Mouse (Mus musculus): ENCODE data around the gene Il1r1.

The Il1r1 gene

DNA sequence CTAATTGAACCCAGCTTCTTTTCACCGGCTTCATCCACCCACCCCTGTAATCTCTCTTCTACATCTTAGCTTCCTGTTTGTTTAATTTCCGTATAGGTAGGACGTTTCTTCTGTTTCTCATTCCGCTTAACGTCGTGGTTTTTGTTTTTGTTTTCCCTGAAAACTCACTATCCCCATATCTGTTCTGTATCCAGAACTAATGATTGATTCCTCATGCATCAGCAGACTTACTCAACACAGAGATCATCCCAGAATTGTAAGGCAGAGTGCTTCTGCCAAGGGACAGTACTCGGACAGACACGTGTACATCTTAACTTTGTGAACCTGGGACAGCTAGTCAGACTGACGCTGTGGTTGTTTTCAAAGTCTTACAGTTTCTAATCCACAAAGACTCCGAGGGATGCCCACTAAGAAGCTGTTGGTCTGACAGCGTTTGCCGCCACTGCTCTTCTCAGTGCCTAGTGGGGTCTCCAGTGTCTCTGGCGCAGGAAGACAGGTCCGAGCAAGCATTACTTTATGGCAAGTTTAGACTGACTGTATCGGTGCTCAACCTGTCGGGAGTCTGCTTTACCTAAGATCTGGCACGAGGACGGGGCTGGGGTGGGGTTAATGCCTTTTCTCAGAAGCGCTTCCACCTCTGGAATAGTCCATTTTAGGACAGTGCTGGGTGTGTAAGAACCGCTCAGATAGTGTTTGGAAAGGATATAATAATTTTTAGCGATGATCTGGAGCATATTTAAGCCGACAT lies 100.2 kb downstream of the Il1r1 start:
- no peak for DNase-seq

DNA sequence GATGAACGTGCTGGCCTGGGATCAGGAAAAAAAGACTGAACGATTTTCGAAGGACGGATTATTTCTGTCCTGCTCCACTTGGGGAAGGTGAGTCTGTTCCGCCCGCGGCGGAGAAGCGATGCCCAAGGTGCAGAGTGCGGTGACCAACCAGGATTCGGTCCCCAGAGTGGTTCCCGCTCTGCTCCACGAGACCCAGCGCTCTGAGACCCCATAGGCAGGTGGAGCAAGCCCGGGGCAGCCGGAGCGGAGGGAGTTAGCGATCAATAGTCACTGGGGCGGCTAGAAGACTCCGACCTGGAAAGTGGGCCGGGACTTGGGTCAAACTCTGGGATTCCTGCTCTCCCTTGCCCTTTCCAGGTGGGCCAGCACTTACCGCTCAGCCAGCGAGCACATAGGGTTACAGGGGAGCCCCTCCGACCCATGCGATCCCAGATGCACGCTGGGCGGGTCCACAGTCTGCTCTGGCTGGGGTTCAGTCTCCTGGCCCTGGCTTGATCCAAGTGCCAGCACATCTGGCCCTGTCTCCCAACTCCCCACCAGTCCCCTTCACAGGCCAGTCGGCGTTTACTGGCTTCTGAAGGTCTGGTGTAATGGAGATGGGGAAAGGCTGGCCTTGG lies 100.9 kb downstream of the Il1r1 start:
- DNase-seq: no peak

DNA sequence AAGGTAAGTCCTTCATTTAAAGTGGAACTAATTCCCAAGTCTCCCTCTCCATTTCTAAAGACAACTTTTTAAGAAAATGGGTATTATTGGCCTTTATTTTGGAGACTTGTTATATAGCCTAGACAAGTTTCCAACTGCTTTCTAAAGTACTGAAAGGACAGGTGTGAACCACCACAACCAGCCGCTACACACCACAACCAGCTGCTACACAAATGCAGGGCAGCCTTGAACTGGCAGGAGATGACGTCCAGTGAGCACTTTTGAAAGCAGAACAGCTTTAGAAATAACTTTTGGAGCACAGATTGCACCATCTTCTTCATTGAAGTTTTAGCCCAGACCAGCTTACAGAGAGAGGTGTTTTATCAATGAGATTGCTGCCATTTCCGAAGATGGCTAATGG lies 102.7 kb downstream of the Il1r1 start:
- no peak for DNase-seq

DNA sequence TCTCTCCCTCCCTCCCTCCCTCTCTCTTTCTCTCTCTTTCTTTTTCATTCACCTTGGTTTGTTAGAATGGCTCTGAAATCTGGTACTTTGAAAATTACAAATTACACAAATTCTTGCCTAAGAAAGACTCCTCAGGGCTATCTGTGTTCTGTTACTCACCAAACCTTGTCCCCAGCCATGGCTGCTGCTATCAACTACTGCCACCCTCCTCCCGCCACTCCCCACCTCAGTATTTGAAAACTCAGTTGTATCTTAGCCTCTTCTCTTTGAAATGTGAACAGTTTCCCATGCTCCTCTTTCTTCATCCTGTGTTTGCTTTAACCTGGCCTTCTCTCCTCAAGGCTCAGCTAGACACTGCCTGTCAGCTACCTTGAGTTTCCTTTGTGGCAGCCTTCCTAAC lies 104.6 kb downstream of the Il1r1 start:
- no peak for DNase-seq

DNA sequence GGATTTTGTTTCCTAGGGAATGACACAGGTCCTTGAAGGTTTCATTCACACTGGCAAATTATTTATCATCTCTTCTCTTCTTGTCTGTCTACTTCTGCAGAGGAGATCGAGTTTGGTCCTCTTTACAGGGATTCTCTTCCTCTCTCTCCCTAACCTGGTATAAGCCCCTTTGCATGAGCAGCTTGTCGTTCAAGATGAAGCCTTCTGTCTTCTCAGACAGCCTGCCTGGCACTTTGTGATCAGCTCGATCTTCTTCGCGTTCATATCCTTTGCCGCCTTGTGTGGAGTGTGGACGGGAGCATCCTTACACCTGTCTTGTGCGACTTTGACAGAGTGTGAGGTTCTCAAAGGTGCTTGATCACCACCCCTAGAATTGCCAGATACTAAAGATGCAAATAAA lies 105.3 kb downstream of the Il1r1 start:
- DNase-seq: no peak

DNA sequence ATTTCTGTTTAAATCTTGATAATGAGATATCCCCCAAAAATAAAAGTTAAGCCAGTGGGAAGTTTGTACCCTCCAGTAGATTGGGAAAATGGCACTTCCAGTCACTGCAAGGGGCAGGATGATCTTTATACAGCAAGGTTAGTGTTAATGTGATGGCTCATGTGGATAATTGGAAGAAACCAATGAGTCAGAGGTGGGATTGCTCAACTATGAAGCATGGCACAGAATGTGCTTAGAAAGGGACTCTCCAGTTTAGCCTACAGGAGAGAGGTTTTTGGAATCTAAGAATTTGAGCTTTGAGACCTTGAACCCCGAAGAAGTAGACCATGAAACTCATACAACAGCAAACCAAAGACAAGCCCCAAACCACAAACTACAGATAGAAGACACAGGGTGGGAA lies 114.5 kb downstream of the Il1r1 start:
- DNase-seq: no peak

DNA sequence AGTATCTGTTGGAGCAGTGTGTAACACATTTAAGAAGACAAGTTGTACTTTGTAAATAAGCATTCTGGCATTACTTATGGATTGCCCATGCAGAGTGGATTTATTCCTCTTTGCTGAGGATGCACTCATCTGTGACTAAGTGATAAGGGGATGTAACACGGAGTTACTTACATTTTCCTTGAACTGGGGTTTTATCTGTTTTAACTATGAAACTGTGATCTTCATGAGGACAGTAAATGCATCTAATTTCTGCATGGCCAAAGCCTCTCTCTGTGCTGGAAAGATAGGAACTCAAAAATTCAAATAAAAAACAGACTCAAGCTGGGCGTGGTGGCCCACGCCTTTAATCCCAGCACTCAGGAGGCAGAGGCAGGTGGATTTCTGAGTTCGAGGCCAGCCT lies 115.2 kb downstream of the Il1r1 start:
- no peak for DNase-seq

DNA sequence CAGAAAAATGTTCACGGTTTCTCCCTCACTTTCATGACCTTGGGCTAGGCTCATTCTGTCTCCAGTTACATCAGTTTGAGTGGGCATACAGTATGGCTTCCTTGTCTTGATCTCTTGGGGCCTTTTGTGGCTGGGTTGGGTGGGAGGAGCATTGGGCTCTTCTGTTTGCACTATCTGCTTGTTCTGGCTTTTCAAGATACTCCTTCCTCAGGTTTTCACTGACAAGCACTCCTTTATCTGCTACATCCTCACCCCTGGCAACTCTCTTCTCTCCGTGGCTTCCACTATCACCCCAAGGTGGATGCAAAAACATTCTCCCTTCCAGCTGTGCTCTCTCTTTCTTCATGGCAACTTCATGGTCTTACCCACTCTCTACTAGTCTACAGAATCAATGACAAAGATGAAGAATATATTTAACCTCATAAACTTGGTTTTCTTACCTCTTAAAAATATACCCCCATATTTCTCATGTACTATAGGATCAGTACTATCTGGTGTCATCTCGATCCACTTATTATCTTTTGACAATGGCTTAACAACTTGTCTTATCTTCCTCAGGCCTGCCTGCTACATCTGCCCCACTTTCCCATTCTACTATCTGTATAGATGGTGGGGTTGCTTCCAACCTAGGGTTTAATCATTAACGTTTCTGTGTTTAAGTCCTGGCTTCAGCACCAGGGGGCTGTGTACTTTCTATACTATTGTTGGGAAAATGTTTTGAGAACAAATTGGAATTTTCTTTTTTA lies 127.5 kb downstream of the Il1r1 start:
- no peak for DNase-seq

DNA sequence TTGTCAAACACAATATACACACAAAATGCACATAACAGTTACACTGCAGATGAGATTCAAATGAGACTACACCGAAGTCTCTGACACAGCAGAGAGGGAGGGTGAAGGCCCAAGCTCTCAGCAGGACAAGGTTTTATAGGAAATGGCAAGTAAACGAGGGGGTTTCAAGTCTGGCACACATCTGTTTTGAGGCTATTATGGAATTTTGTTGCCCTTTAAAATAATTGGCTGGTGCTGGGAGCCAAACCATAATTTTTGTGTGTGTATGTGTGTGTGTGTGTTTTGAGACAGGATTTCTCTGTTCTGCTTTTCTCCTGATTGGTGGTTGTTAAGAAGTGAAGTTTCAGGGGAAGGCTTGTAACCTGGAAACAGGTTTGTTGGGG lies 128.0 kb downstream of the Il1r1 start:
- DNase-seq: no peak

DNA sequence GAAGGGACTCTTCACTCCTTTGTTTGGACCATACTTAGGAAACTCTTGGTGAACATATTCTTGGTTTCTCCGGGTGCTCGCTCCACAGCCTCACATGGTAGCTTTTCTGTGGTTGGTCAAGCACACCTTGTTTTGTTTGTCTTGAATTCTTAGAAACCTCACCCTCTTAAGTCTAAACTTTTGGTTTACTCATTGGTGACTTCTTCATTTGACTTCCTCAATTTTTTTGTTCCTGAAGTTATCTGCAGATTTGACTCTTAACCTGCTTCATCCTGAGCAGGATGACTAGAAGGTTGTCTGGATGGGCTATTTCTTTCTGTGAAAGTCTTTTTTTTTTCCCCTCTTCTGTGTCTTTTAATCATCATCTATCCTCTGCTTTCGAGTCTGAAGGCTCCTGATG lies 129.8 kb downstream of the Il1r1 start:
- DNase-seq: no peak

DNA sequence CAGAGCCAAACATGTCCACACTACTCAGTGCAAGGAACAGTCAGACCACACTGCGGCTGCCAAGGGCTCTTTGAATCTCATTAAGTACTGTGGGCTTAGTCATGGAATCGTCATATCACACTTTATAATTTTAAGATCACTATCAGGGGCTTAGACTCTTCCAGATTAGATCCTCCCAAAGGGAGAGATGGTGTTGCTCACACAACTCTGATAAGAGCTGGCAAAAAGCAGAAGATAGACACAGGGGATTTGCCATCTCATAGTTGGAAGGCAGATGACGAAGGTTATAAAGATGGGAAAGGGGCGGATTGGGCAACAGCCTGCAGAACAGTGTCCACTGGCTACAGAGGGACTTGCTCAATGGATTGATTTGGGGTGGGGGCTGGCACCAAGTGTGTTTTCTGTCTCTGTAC lies 130.6 kb downstream of the Il1r1 start:
- no peak for DNase-seq

DNA sequence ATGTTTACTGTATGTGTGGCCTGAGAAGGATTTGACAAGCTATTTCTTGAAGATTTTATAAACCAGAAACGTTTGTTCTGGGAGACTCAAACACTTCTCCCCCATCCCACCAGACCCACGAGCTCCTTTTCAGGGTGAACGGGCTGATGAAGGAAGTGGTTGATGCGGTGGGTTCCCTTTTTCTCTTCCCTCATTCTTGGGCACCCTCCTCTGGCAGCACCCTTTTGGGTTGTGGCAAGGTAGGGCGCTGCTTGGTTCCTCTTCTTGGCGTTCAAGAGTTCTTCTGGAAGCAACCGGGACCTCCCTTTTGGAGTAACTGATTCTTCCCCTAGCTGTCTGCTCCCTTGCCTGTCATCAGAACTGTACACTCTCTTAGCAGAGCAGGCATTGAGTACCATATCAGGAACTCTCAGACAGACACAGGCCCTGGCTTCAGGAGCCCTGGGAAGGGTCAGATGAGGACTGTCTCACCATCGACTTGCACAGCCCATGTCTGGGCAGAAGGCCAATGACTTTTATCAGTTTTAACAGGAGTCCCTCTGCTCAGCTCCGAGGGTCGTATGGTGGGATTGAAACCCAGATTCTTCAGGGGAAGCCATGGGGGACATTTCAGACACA lies 131.1 kb downstream of the Il1r1 start:
- DNase-seq: no peak

DNA sequence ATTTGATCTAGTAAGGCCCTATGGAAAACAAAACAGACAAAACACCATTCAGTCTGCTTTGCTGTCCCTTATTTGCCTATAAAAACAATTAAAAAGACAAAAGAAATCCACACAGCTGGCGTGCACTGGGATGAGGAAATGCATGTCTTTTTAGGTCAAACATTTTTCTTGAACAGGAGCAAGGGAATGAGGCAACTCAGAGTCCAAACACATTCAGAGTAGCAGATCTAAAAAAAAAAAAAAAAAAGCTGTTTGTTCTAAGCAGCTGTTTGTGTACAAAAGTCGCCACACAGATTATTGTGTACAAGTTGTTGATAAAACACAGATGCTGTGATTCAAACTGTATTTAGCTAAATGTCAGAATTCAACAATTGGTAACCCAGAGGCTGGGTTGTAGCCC lies 133.0 kb downstream of the Il1r1 start:
- no peak for DNase-seq

DNA sequence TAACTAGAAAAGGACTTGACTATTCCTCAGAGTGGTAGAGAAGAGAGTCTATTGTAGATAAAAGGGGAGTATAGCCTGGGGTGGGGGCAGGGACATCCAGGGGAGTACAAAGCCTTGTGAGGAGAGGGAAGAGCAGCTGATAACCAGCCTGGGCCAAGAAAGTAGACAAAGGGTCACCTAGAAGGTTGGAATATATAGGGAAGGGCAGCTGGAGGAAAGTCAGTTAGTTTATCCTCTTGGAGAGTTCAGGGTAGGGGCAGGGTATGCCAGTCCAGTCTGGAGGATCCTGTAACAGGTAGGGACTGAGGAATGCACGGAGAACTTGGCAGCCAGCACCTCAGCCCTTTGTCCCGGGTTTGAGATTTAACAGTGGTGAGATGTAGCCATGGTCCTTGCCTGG lies 133.5 kb downstream of the Il1r1 start:
- DNase-seq: no peak

DNA sequence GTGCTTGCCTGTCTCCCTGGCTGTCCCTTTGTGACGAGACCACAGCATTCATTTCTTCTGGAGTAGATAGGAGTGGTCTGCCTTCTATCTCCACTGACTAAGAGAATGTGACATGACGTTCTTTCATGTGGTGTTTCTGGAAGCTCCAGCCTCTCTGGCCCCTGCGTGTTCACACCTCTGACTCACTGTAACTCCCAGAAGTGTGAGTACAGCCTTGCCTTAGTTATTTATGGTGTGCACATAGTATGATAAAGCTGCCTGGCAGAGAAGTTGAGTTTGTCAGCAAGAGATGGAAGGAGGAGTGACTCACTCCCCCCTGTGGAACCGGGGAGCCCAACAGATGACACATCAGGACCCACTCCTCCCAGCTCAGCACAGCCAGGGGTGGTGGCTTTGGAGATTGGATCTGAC lies 133.9 kb downstream of the Il1r1 start:
- DNase-seq: no peak

DNA sequence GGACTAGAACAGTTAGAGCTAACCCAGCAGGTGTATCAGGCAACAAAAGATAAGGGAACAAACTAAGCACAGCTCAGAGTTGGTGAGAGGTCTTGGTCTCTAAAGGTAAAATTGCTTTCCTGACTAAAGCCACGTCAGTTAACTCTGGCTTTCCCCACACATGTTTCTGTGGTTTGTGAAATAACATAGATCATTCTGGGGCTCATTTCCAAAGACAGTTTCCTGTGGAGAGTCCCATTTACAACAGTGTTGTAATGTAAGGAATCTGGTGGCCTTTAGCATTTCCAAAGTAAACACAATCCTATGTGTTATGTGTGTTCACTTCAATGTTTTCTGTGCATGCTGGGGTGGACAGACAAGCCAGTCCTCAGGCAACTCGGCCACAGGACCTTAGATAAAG lies 134.9 kb downstream of the Il1r1 start:
- DNase-seq: no peak

DNA sequence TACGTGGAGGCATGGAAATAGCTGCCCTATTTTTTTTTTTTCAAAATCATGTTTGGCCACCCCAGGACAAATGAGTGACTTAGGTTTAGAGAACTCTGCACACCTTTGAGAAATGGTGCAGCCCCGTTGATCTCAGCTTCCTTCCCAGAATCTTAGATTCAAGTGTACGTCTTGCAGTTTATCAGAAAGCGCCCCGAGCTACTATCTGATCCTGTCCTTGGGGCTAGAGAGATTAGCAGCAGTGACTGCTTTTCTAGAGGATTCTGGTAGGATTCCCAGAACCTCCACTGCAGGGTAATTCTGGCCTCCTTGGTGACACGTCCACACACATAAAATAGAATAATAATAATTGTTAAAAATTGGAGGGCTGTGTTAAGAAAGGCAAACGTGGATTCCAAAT lies 136.1 kb downstream of the Il1r1 start:
- no peak for DNase-seq

DNA sequence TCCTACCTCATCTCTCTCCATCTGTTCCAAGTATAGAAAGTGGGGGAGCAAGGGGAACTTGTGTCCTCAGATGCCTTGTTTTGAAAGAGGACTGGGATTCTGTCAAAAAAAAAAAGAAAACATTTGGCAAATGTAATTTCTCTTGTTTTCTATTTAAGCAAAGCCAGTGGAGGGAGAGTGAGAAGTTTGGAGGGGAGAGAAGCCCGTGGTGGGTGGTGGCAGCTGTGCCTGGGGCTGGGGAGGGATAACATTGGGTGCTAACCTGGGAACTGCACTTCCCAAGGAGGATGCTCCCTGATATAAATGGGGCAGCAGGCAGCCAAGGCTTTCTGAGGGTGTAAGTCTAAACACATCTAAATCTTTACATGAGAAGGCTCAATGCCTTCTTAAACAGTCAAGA lies 136.7 kb downstream of the Il1r1 start:
- DNase-seq: no peak

DNA sequence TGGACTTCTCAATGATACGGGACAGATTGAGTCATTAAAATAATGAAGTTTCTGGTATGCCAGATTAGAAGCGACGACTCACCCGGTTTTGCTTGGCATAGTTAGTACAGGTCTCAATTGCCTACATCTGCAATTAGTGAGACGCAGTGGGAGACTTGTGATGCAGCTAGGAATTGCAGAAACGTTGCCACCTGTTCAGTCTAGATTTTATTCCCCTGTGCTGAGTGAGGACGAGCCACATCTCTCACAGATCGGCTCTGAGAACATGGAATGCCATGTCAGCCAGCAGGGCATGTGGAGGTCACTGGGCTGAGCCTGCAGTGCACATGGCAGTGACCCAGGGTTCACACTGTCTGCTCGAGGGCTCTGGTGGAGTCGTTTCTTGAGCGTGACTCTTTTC lies 137.9 kb downstream of the Il1r1 start:
- no peak for DNase-seq
